In the genomic region with DNA sequence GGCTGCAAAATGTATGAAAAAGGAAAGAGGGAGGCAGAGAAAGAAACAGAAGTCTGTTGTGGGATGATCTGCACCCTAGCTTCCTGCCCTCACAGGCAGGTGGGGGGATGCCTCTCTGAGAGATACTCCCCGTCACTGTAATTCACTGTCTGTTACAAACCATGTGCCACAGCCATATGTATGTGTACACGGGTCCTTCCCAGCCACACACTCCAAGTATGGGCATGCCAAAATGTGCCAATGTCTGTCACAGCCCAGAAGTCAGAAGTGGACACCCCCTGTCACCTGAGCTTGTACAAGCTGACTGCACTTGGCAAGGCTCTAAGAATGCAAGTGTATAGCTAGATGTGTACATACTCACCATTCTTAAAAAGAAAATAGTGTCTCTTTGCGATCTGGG, we compare ENCODE assay signal across 11 mouse cellular contexts. TPM values are rescaled to one million over a fixed set of nuclear protein-coding genes. Genes with fewer than 3 reads are reported as not detected.
DNase-seq lines count a peak whose midpoint lies in the region; ATAC-seq lines count a peak whose summit lies in the region.
"Had no signal": no experiment of that assay in that cellular context is flagged by ENCODE, and none has a peak within 500 bp of the region (broad histone marks: within the 10 kb centered on the region; RNA-seq: fewer than 3 reads in every experiment).

No protein-coding gene starts in this region.

- no peaks in the 10 kb centered on the region for H3K9me3 ChIP-seq in forebrain, embryonic 14.5 days (replicated peaks; ENCODE audit: control insufficient read depth, low read length)
- H3K9me3 ChIP-seq in hindbrain, embryonic 16.5 days (ENCODE audit: control insufficient read depth, low read length): no peaks in the 10 kb centered on the region
- H3K9me3 ChIP-seq in neural tube, embryonic 13.5 days: no peaks in the 10 kb centered on the region
- H3K9me3 ChIP-seq: G1E had no signal

- peak overlapping the region; percentile 27; the same call in 1 of the 2 replicates for H3K27ac ChIP-seq in forebrain, embryonic 14.5 days (ENCODE audit: low read depth, low read length)
- no peak overlapping the region; the same call in 1 of the 2 replicates for H3K27ac ChIP-seq in hindbrain, embryonic 16.5 days (ENCODE audit: low read depth, low read length)
- H3K27ac ChIP-seq in neural tube, embryonic 13.5 days (replicated peaks): peak overlapping the region; percentile 68

- H3K4me3 ChIP-seq in forebrain, embryonic 14.5 days (ENCODE audit: low read depth, low read length): peak overlapping the region; percentile 83
- H3K4me3 ChIP-seq in hindbrain, embryonic 16.5 days (ENCODE audit: low read length): peak overlapping the region; percentile 91
- peak overlapping the region; percentile 87 for H3K4me3 ChIP-seq in neural tube, embryonic 13.5 days

- peak overlapping the region; percentile 92 for H3K4me2 ChIP-seq in forebrain, embryonic 14.5 days (ENCODE audit: low read length)
- peak overlapping the region; percentile 81 for H3K4me2 ChIP-seq in hindbrain, embryonic 16.5 days (ENCODE audit: low read length)
- H3K4me2 ChIP-seq in neural tube, embryonic 13.5 days: peak overlapping the region; percentile 81

- no peaks in the 10 kb centered on the region for H3K36me3 ChIP-seq in forebrain, embryonic 14.5 days (ENCODE audit: control insufficient read depth, insufficient read depth, low read length)
- no peaks in the 10 kb centered on the region for H3K36me3 ChIP-seq in hindbrain, embryonic 16.5 days (ENCODE audit: control insufficient read depth, insufficient read depth, low read length)
- no peaks in the 10 kb centered on the region for H3K36me3 ChIP-seq in neural tube, embryonic 13.5 days
- H3K36me3 ChIP-seq: G1E had no signal

- 0 out of 2 replicates have a peak, but pooled peaks cover 8% of the 10 kb centered on the region for H3K27me3 ChIP-seq in forebrain, embryonic 14.5 days (replicated peaks; ENCODE audit: control insufficient read depth, insufficient read depth, low read length)
- H3K27me3 ChIP-seq in hindbrain, embryonic 16.5 days (replicated peaks; ENCODE audit: control insufficient read depth, insufficient read depth, low read length): no peaks in the 10 kb centered on the region
- H3K27me3 ChIP-seq in neural tube, embryonic 13.5 days: peaks cover 16% of the 10 kb centered on the region

- peaks cover 12% of the 10 kb centered on the region for H3K4me1 ChIP-seq in forebrain, embryonic 14.5 days (ENCODE audit: control insufficient read depth, insufficient read depth, low read length)
- peaks cover 24% of the 10 kb centered on the region for H3K4me1 ChIP-seq in hindbrain, embryonic 16.5 days (ENCODE audit: control insufficient read depth, insufficient read depth, low read depth, low read length)
- peaks cover 58% of the 10 kb centered on the region for H3K4me1 ChIP-seq in neural tube, embryonic 13.5 days (replicated peaks)

- WGBS in forebrain, embryonic 14.5 days: 24% methylated on average over 3 of the region's 3 CpGs
- 27% methylated on average over 3 of the region's 3 CpGs for WGBS in hindbrain, embryonic 16.5 days
- WGBS in neural tube, embryonic 13.5 days: 24% methylated on average over 3 of the region's 3 CpGs

- no peak for ATAC-seq in forebrain, embryonic 14.5 days
- ATAC-seq in hindbrain, embryonic 16.5 days: no peak
- ATAC-seq in neural tube, embryonic 13.5 days (ENCODE audit: low read depth): no peak
- ATAC-seq: lung, postnatal 0 days had no signal

- H3K9ac ChIP-seq in forebrain, embryonic 14.5 days (ENCODE audit: low read length): peak overlapping the region; percentile 57
- H3K9ac ChIP-seq in hindbrain, embryonic 16.5 days (ENCODE audit: low read depth, low read length): peak overlapping the region; percentile 59
- H3K9ac ChIP-seq in neural tube, embryonic 13.5 days: peak overlapping the region; percentile 99

- DNase-seq in layer of hippocampus, adult 18-20 months (ENCODE audit: low spot score in 2 of 2): peak; percentile 27 to 63
- DNase-seq in layer of hippocampus, postnatal 25 days (ENCODE audit: extremely low spot score in 1 of 2, low spot score in 1 of 2): no peak
- DNase-seq in forebrain, embryonic 14.5 days (ENCODE audit: low spot score): peak; percentile 40
- DNase-seq in lung, postnatal 14 days: no peak
- no peak for DNase-seq in frontal cortex, adult 2 months (ENCODE audit: extremely low spot score in 1 of 2, low spot score in 1 of 2)
- DNase-seq: adrenal gland, adult 8-10 months; gastrocnemius, postnatal 14 days had no signal

RNA-seq across cellular contexts. Expression of gene Plxna4, which starts 2.8 kb away (rescaled TPM):
- 100 to 1,000 TPM; 105 to 108 TPM for total RNA-seq in layer of hippocampus, adult 18-20 months (2021)
- total RNA-seq in layer of hippocampus, postnatal 25 days (2021): 100 to 1,000 TPM; 114 to 132 TPM
- polyA plus RNA-seq in forebrain, embryonic 14.5 days (2014; fragmentation: Nextera tagmentation; extraction: Ambion mirVana): 19.9 and 24.0 TPM in 2 replicates
- 14.0 and 15.2 TPM in 2 replicates for polyA plus RNA-seq in hindbrain, embryonic 16.5 days (2015; fragmentation: Nextera tagmentation; extraction: Ambion mirVana)
- 16.1 and 17.1 TPM in 2 replicates for polyA plus RNA-seq in neural tube, embryonic 13.5 days (2015; fragmentation: Nextera tagmentation; extraction: Ambion mirVana)
- 13.9 and 16.1 TPM in 2 replicates for polyA plus RNA-seq in frontal cortex, adult 2 months (2012; rRNA removed)
- polyA plus RNA-seq: G1E had no signal

Comparison
In these comparisons a context has a peak if more than half of its experiments do, and no peak if none do; other contexts are left out.
1. DNase-seq: peak in layer of hippocampus, adult 18-20 months (2 of 2) and forebrain, embryonic 14.5 days (single experiment); none in layer of hippocampus, postnatal 25 days (0 of 2), lung, postnatal 14 days (single experiment) and frontal cortex, adult 2 months (0 of 2).
2. Peak in every context shown above with its lines, with median percentiles within 50 percentile points of each other: H3K4me2 ChIP-seq, H3K4me3 ChIP-seq and H3K9ac ChIP-seq.